Mouse (Mus musculus) intestine, embryonic 15.5 days (tissue): ENCODE measurements around the gene Col25a1. TPM values are rescaled to one million over a fixed set of nuclear protein-coding genes. Genes with fewer than 3 reads are reported as not detected.

ENCODE experiments used
- ATAC-seq: fragments of 200-750 bp; cut with Nextera tagmentation; 2 replicates; pipeline ENCODE4 v1.8.0; 2017; ENCODE audit warnings: moderate TSS enrichment, moderate library complexity
- H3K27ac ChIP-seq: fragments of 300-500 bp; sonication (generic); 2 replicates; pipeline ENCODE4 v1.5.1; 2015; ENCODE audit warnings: mild to moderate bottlenecking, inconsistent platforms
- H3K27me3 ChIP-seq: fragments of 300-500 bp; sonication (generic); replicated peaks from 2 replicates; pipeline ENCODE4 v1.6.1; 2015; ENCODE audit warnings: inconsistent platforms
- H3K36me3 ChIP-seq: fragments of 300-500 bp; sonication (generic); 2 replicates; pipeline ENCODE4 v1.6.1; 2015; ENCODE audit warnings: inconsistent platforms
- H3K4me1 ChIP-seq: fragments of 300-500 bp; sonication (generic); replicated peaks from 2 replicates; pipeline ENCODE4 v1.6.1; 2015; ENCODE audit warnings: inconsistent platforms
- H3K4me2 ChIP-seq: fragments of 300-500 bp; sonication (generic); replicated peaks from 2 replicates; pipeline ENCODE4 v1.6.1; 2015; ENCODE audit warnings: mild to moderate bottlenecking, inconsistent platforms
- H3K4me3 ChIP-seq: fragments of 300-500 bp; sonication (generic); replicated peaks from 2 replicates; pipeline ENCODE4 v1.5.1; 2015; ENCODE audit warnings: inconsistent platforms
- H3K9ac ChIP-seq: fragments of 300-500 bp; sonication (generic); 2 replicates; pipeline ENCODE4 v1.6.1; 2015; ENCODE audit warnings: inconsistent platforms
- H3K9me3 ChIP-seq: fragments of 300-500 bp; sonication (generic); 2 replicates; pipeline ENCODE4 v1.6.1; 2016; ENCODE audit warnings: inconsistent platforms
- WGBS: fragments of 180-500 bp; shearing (Covaris S2); methylation state at CpG from one replicate; pipeline ENCODE4 v1.1.7; 2015; 5-methylcytosine and 5-hydroxymethylcytosine counted together
- polyA plus RNA-seq: library from polyadenylated mRNA; unstranded; fragments of >200 nt; fragmentation: Nextera tagmentation; extraction: Ambion mirVana; gene quantifications from 2 replicates; pipeline ENCODE4 v1.2.1, GENCODE M21; 2015

The Col25a1 gene
- polyA plus RNA-seq, 1 experiment from 2014 or later, result 1.9 TPM

DNA sequence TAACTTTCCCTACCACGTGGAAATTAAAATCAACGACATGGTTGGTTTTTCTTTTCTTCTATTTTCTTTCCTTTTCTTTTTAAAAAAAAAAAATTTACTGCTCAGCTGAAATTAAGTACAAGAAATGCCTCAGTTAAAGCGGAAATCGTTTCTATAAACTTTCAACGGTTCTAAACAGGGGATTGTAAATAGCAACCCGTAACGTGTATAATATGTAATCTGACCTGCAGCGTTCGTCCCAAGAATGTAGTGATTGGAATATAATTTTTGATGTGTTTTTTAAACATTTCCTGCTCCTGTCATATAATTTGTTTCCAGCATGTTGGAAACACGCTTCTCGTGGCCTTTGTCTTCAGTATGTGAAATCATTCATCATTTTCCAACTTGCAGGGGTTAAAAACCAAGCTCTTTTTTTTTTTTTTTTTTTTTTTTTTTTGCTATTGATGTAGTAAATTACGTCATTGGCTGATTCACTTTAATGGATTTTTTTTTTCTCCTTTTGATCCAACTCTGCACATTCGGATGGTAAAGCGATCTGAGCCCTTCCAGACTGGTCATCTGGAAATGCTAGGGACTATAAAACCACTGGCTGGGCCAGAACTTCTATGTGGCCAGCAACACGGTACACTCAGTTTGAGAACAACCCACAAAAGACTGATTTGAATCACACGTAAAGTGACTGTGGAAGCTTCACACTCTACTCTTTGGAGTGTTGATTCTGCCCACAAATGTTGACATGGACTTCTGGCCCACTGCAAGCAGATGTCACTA is 393.3 kb downstream of the Col25a1 start:
- Histone ChIP-seq H3K4me1 (peaks cover 4% of the 10 kb centered on the region; the same call in 1 of the 2 replicates), H3K27me3 (no peaks in the 10 kb centered on the region), H3K9ac (no peak overlapping the region), H3K4me3 (no peak overlapping the region), H3K27ac (no peak overlapping the region), H3K9me3 (no peaks in the 10 kb centered on the region), H3K36me3 (no peaks in the 10 kb centered on the region), H3K4me2 (no peak overlapping the region)
- 58% methylated on average over 16 of the region's 16 CpGs for WGBS
- ATAC-seq, result no peak

DNA sequence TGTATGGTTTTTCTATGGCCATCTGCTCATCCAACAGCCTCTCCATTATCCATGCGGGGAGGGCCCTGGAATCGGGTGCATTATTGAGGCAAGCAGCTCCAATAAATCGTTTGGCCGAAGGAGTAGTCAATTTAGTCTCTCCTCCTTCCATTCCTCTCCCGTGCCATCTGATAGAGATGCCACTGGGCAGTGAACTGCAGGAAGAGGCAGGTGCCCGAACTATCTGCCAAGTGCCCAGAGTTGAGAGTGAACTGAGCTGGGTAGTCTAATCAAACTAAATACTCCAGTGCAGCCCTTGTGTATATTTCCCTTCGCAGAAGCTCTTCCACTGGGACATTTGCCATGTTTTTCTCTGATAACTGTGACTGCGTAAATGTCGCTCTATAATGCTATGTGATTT is 403.7 kb downstream of the Col25a1 start:
- Histone ChIP-seq H3K27me3 (no peaks in the 10 kb centered on the region), H3K9me3 (no peaks in the 10 kb centered on the region), H3K4me1 (no peaks in the 10 kb centered on the region), H3K9ac (no peak overlapping the region), H3K4me3 (no peak overlapping the region), H3K4me2 (no peak overlapping the region), H3K36me3 (no peaks in the 10 kb centered on the region), H3K27ac (no peak overlapping the region)
- ATAC-seq, result no peak
- 90% methylated on average over 9 of the region's 9 CpGs for WGBS

DNA sequence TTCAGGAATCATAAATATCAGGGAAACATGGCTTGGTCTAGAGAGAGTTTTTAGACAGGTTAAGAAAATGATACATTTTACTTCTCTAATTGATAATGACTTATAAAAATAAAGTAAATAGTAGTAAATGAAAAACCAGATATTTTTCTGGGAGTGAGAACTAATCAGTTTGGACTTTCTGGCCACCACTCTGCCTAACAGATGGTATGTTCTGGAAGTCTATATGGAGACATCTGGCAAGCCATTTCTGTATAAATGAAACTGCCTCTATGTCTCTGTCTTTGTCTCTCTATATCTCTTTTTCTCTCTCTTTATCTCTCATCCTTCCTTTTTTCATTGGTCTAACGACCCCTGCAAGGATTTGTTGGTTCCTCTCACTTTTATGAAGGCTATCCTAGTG is 410.2 kb downstream of the Col25a1 start:
- no peak overlapping the region for H3K4me2 ChIP-seq
- H3K27ac ChIP-seq, result no peak overlapping the region
- no peak for ATAC-seq
- H3K9me3 ChIP-seq, result no peaks in the 10 kb centered on the region
- no peak overlapping the region for H3K4me3 ChIP-seq
- no peaks in the 10 kb centered on the region for H3K27me3 ChIP-seq
- no peak overlapping the region for H3K9ac ChIP-seq
- WGBS, result 54% methylated on average over 1 of the region's 1 CpGs
- no peaks in the 10 kb centered on the region for H3K36me3 ChIP-seq
- no peaks in the 10 kb centered on the region for H3K4me1 ChIP-seq

DNA sequence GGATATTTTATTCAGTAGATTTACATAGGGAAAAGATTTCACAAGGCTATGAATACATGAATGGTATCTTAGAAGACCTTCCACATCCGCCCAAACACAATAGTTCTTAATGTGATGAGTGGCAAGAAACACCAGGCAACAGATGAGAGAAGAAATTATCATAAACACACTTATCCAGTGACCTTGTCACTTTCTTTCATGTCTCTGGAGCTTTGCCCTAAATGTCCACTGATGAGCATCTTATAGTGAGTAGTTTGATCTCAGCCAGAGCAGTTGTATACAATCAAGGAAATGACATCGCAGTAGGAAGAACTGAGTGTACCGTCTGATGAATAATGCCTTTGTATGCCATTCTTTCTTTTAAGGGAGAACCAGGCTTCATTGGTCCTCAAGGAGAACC is 414.7 kb downstream of the Col25a1 start:
- Histone ChIP-seq H3K9ac (no peak overlapping the region), H3K27me3 (no peaks in the 10 kb centered on the region), H3K4me1 (no peaks in the 10 kb centered on the region), H3K9me3 (no peaks in the 10 kb centered on the region), H3K27ac (no peak overlapping the region), H3K4me3 (no peak overlapping the region), H3K36me3 (no peaks in the 10 kb centered on the region), H3K4me2 (no peak overlapping the region)
- 85% methylated on average over 3 of the region's 3 CpGs for WGBS
- no peak for ATAC-seq

DNA sequence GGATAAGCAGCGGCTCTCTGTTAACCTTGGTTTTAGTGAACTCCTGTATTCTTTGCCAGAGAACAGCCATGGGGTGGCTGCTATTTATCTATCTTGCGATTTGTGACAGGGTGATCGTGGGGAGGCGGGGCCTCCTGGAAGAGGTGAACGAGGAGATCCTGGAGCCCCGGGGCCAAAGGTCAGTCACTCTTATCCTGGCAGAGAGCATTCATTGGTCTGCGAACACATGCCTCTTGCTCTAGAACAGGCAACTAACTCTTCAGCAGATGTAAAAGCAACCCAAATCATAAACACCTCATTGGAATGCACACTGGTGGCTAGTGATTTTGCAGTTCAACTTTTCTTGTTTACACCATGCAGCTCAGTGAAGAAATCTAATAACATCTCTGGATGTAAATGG is 417.8 kb downstream of the Col25a1 start:
- Histone ChIP-seq H3K4me1 (no peaks in the 10 kb centered on the region), H3K9me3 (no peaks in the 10 kb centered on the region), H3K27me3 (no peaks in the 10 kb centered on the region; the same call in 1 of the 2 replicates), H3K9ac (no peak overlapping the region), H3K27ac (no peak overlapping the region), H3K4me3 (no peak overlapping the region), H3K36me3 (no peaks in the 10 kb centered on the region), H3K4me2 (no peak overlapping the region)
- WGBS, result 65% methylated on average over 7 of the region's 7 CpGs
- peak; percentile 62; the same call in 1 of the 2 replicates for ATAC-seq

DNA sequence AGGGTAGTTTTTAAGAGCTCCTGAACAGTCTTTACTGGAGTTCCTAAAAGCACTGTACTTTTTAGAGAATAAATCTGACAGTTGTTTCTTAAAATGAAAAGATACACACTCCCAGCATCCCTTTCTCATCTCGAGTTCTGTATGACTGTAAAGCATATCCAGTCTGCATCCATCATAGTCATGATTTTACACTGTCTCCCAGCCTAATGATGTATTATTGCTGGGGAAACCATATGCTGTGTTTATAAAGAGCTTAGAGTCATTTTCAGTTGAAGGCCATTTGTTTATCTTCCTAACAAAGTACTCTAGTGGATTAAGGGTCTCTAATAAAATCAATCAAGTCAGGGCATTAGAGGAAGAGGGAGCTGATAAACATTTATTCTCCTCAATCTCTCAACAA is 425.0 kb downstream of the Col25a1 start:
- no peaks in the 10 kb centered on the region; the same call in 1 of the 2 replicates for H3K27me3 ChIP-seq
- H3K4me2 ChIP-seq, result no peak overlapping the region
- no peaks in the 10 kb centered on the region for H3K9me3 ChIP-seq
- H3K27ac ChIP-seq, result no peak overlapping the region
- no peaks in the 10 kb centered on the region for H3K4me1 ChIP-seq
- H3K9ac ChIP-seq, result no peak overlapping the region
- no peaks in the 10 kb centered on the region for H3K36me3 ChIP-seq
- H3K4me3 ChIP-seq, result no peak overlapping the region
- ATAC-seq, result no peak
- WGBS, result 23% methylated on average over 1 of the region's 1 CpGs

DNA sequence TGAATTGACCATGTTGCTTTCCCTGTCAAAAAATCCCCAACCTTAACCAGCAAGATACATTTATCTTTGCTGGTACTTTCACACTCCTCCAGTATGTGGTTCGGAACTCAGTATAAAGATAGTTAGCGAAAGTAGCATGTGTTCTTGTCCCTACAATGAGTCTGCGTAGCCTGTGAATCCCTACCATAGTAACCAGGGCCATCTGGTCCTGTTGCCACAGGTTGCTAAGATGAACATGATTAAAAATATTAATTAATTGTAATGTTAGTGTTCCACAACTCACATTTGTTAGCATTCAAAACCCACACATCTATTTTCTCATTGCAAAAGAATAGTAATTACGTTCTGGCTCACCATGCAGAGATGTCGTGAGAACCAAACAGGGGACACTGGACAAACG is 434.3 kb downstream of the Col25a1 start:
- ATAC-seq, result no peak
- 95% methylated on average over 6 of the region's 6 CpGs for WGBS
- H3K4me1 ChIP-seq, result no peaks in the 10 kb centered on the region

DNA sequence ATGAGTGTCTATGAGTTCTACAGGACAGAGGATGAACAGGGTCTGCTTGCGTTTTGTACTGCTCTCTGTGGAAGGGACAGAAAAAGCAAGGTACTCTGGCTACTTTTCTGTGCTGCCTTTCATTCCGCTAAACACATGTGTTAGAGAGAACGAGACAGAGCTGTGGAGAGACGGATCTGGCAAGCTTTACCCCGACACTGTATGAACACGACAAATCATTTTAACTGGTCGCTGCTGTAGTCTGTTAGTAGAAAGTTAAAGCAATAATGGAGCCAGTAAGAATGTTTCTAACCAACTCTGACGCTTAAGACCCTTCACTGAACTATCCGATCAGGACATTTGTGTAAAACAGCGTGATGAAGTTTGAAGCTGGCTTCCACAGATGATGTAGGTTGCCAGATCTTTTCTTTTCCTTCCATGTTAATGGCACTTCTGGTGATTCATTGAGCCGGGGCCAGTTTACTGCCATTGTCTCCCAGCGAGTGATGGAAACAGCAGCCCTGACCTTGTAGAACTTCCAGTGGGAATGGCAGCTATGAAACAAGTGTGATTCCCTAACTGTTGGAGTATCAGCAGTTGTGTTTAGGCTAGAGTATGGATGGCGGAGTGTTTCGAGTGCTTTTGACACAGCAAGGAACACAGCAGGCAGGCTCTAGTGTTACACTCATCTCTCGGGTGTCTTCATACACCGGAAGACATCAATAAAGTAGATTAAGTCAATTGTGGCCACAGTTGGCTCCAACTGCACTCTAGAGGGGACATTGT is 437.2 kb downstream of the Col25a1 start:
- Histone ChIP-seq H3K27me3 (no peaks in the 10 kb centered on the region), H3K9ac (no peak overlapping the region), H3K4me2 (no peak overlapping the region), H3K9me3 (no peaks in the 10 kb centered on the region), H3K36me3 (no peaks in the 10 kb centered on the region), H3K4me1 (no peaks in the 10 kb centered on the region), H3K4me3 (no peak overlapping the region), H3K27ac (no peak overlapping the region)
- 63% methylated on average over 16 of the region's 16 CpGs for WGBS
- no peak for ATAC-seq

More for the DNA sequence above, 434.3 kb downstream of the Col25a1 start:
- Histone ChIP-seq H3K9ac (no peak overlapping the region), H3K27ac (no peak overlapping the region), H3K27me3 (no peaks in the 10 kb centered on the region), H3K9me3 (no peaks in the 10 kb centered on the region), H3K4me3 (no peak overlapping the region), H3K4me2 (no peak overlapping the region), H3K36me3 (no peaks in the 10 kb centered on the region)

DNA sequence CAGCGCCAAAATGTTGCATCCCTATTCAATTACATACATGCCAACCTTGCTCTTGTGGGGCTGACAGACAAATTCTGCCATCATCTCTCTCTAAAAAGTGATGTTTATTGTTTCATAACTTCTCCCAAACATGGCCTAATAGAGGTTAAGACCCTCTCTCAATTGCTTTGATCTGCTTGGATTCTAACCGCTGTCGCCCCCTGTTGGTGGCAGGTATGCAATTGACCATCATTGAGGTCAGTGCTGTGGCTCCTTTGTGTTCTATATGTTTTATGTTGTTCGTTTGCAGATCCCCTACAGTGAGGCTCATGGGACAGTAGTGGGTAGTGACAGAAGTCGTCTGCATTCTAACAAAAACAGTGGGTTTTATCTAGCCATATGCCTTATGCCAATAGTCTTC is 441.9 kb downstream of the Col25a1 start:
- no peak overlapping the region for H3K4me3 ChIP-seq
- H3K4me2 ChIP-seq, result no peak overlapping the region
- H3K4me1 ChIP-seq, result no peaks in the 10 kb centered on the region
- H3K27me3 ChIP-seq, result no peaks in the 10 kb centered on the region
- WGBS, result 75% methylated on average over 5 of the region's 5 CpGs
- H3K27ac ChIP-seq, result no peak overlapping the region
- no peak for ATAC-seq
- no peak overlapping the region for H3K9ac ChIP-seq
- no peaks in the 10 kb centered on the region for H3K36me3 ChIP-seq
- no peaks in the 10 kb centered on the region for H3K9me3 ChIP-seq

DNA sequence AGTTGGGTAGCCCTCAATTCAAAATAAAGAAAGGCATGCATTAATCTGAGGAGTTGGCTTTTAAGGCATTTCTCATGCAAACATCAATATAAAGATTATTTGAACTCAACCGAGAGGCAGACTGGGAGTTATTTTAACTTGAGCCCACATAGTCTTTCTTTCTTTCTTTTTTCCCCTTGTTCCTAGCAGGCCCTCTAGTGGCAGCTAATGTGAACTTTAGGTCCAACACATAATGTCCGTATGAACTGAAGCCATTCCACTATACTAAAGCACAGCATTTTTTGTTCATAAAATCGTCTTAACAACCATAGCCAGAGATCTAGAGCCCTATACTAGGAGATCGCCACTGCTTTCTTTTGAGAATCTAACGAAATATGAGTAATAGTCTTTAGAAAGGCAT is 443.4 kb downstream of the Col25a1 start:
- H3K27ac ChIP-seq, result no peak overlapping the region
- H3K4me3 ChIP-seq, result no peak overlapping the region
- no peak overlapping the region for H3K4me2 ChIP-seq
- no peaks in the 10 kb centered on the region for H3K9me3 ChIP-seq
- no peaks in the 10 kb centered on the region for H3K27me3 ChIP-seq
- no peak for ATAC-seq
- H3K36me3 ChIP-seq, result no peaks in the 10 kb centered on the region
- H3K4me1 ChIP-seq, result no peaks in the 10 kb centered on the region
- H3K9ac ChIP-seq, result no peak overlapping the region
- WGBS, result 23% methylated on average over 5 of the region's 5 CpGs

DNA sequence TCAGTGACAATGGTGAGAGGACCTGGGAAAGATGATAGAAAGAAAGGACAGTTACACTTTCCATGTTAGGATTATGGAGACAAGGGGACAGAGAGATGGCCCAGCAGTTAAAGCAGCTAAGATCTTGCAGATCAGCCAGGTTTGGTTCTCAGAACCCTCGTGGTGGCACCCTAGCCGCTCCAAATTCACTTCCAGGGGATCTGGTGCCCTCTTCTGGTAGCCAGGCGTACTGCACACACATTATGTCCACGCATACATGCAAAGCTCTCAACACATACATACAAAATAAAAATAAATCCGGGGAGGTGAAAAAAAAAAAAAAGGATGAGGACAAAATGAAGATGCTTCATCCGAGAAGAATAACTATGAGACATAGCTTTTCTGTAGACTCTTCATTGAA is 445.4 kb downstream of the Col25a1 start:
- Histone ChIP-seq H3K4me2 (no peak overlapping the region), H3K9me3 (no peaks in the 10 kb centered on the region), H3K36me3 (no peaks in the 10 kb centered on the region), H3K9ac (no peak overlapping the region), H3K27ac (no peak overlapping the region), H3K27me3 (no peaks in the 10 kb centered on the region), H3K4me1 (no peaks in the 10 kb centered on the region), H3K4me3 (no peak overlapping the region)
- ATAC-seq, result no peak
- WGBS, result 66% methylated on average over 6 of the region's 6 CpGs

DNA sequence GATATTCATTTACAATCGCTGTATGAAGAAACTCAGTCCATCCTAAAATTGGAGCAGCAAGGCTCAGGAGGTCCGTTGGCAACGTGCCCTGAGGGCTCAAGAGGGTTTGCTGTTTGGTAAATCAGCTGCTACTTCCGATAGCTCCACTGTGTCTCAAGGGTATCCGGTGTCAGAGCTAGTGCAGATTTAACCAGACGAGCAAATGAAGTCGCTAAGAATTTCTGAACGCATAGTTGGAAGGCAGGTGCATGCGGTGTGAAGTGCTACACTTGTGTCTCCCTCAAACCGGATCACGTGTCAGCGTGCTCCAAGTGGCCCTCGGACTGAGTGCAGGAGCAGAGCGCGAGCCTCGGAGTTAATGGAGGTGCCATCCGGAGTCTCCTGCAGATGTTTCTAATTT is 448.2 kb downstream of the Col25a1 start:
- H3K9ac ChIP-seq, result no peak overlapping the region

DNA sequence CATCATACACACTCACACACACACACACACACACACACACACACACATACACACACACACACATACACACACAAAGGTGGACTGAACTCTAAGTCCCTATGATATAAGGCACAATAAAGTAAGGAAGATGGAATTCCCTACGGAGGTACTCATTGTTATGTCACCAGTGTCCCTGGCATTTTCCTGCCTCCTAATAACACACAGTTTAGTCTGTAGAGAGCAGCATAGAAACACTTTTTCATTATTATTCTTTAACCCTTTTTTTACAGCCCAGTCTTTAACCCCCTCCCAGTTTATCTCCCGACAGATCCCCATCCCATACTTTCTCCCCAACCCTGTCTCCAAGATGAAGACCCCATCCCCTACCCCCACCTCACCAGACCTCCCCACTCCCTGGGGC is 450.3 kb downstream of the Col25a1 start:
- H3K4me2 ChIP-seq, result no peak overlapping the region
- H3K9ac ChIP-seq, result no peak overlapping the region
- 85% methylated on average over 2 of the region's 2 CpGs for WGBS
- H3K27ac ChIP-seq, result no peak overlapping the region
- H3K4me1 ChIP-seq, result no peaks in the 10 kb centered on the region
- no peaks in the 10 kb centered on the region for H3K36me3 ChIP-seq
- H3K9me3 ChIP-seq, result no peaks in the 10 kb centered on the region
- no peak for ATAC-seq
- no peaks in the 10 kb centered on the region for H3K27me3 ChIP-seq
- no peak overlapping the region for H3K4me3 ChIP-seq

More for the DNA sequence above, 448.2 kb downstream of the Col25a1 start:
- WGBS, result 69% methylated on average over 17 of the region's 17 CpGs
- Histone ChIP-seq H3K4me1 (no peaks in the 10 kb centered on the region), H3K27me3 (no peaks in the 10 kb centered on the region), H3K27ac (no peak overlapping the region), H3K4me2 (no peak overlapping the region), H3K36me3 (no peaks in the 10 kb centered on the region), H3K4me3 (no peak overlapping the region), H3K9me3 (no peaks in the 10 kb centered on the region)
- ATAC-seq, result no peak
